Mouse (Mus musculus) hematopoietic stem cell, adult 5-6 weeks (primary cell): ENCODE results near the gene Ext2. TPM values are rescaled to one million over a fixed set of nuclear protein-coding genes. Genes with fewer than 3 reads are reported as not detected.

Source experiments
- ATAC-seq, 2 experiments: fragments of 125-278 bp in 1 of 2; replicated peaks in 1 of 2; 2 replicates each; pipeline ENCODE4 v1.8.0; 2016 to 2017; ENCODE audit warnings: inconsistent platforms in 2 of 2, mild to moderate bottlenecking in 2 of 2, moderate number of reproducible peaks in 2 of 2, low read depth in 1 of 2, moderate TSS enrichment in 1 of 2; ENCODE audit not compliant: low FRiP score in 2 of 2, poor library complexity in 2 of 2, severe bottlenecking in 2 of 2, insufficient read depth in 1 of 2, low TSS enrichment in 1 of 2
- total RNA-seq: library from RNA; stranded (forward); fragments of 172-1452, 232-1000 nt; gene quantifications from 2 replicates; pipeline ENCODE4 v1.2.3, GENCODE M21; 2017

Ext2 gene
- total RNA-seq, 1 experiment from 2014 or later: 41.4 TPM

GRCm38 (mm10) chr2:93783926-93784539 is 38.3 kb downstream of the Ext2 start:
- no peak for ATAC-seq

GRCm38 (mm10) chr2:93782682-93783081 is 39.7 kb downstream of the Ext2 start:
- 0 out of 4 replicates have a peak, but pooled peaks of 1 of the 2 experiments have one; percentile 13 for ATAC-seq

- ATAC-seq: no peak
These were observed 40.2 kb downstream of the Ext2 start for GRCm38 (mm10) chr2:93782156-93782555.

GRCm38 (mm10) chr2:93780528-93780927 is 41.8 kb downstream of the Ext2 start:
- ATAC-seq: no peak

- no peak for ATAC-seq
These were observed 42.5 kb downstream of the Ext2 start for GRCm38 (mm10) chr2:93779897-93780208.

GRCm38 (mm10) chr2:93779081-93779896 is 43.1 kb downstream of the Ext2 start:
- ATAC-seq: no peak

- ATAC-seq: no peak
These were observed 43.8 kb downstream of the Ext2 start for GRCm38 (mm10) chr2:93778616-93779015.

- no peak for ATAC-seq
These were observed 45.3 kb downstream of the Ext2 start for GRCm38 (mm10) chr2:93777056-93777430.

GRCm38 (mm10) chr2:93776267-93777055 is 45.9 kb downstream of the Ext2 start:
- no peak for ATAC-seq

GRCm38 (mm10) chr2:93775431-93775830 is 46.9 kb downstream of the Ext2 start:
- ATAC-seq: no peak

GRCm38 (mm10) chr2:93774946-93775345 is 47.4 kb downstream of the Ext2 start:
- no peak for ATAC-seq

GRCm38 (mm10) chr2:93772765-93773085 is 49.6 kb downstream of the Ext2 start:
- no peak; a peak in 1 of 4 replicates for ATAC-seq

GRCm38 (mm10) chr2:93772054-93772764 is 50.2 kb downstream of the Ext2 start:
- ATAC-seq: peak; percentile 42 to 49

GRCm38 (mm10) chr2:93770895-93771294 is 51.5 kb downstream of the Ext2 start:
- no peak for ATAC-seq

- ATAC-seq: no peak
These were observed 52.5 kb downstream of the Ext2 start for GRCm38 (mm10) chr2:93769875-93770274.

- no peak for ATAC-seq
These were observed 56.6 kb downstream of the Ext2 start for GRCm38 (mm10) chr2:93765721-93766120.

- ATAC-seq: no peak
These were observed 58.2 kb downstream of the Ext2 start for GRCm38 (mm10) chr2:93764211-93764610.

- ATAC-seq: no peak
These were observed 62.0 kb downstream of the Ext2 start for GRCm38 (mm10) chr2:93760389-93760788.
